Comparison of ENCODE assay signal across 28 mouse cellular contexts in the genomic region with DNA sequence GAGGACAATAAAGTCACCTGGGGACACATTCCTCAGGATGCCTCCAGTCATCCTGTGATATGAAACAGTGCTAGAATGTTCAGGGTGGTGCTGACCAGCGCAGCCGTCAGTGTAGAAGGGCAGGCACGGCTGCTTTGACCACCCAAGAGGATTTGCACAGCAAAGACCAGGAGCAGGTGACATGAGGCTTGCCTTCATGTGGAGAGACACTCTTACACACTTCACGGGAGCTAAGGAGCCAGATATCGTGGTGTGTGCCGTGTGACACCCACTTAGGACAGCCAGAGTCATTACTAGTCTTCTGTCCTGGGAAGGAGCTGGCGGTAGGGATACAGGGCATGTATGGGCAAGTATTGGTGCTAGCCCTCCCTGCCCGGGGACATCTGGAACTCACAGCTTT. TPM values are rescaled to one million over a fixed set of nuclear protein-coding genes. Genes with fewer than 3 reads are reported as not detected.
"Had no signal": no experiment of that assay in that cellular context is flagged by ENCODE, and none has a peak within 500 bp of the region (broad histone marks: within the 10 kb centered on the region; RNA-seq: fewer than 3 reads in every experiment).

No protein-coding gene starts in this region.

- H3K9ac ChIP-seq: forebrain, postnatal 0 days; heart, embryonic 12.5 days; hindbrain, embryonic 13.5 days; hindbrain, embryonic 15.5 days; kidney, embryonic 15.5 days; limb, embryonic 13.5 days; limb, embryonic 15.5 days had no signal

- H3K9me3 ChIP-seq: heart, embryonic 10.5 days; heart, embryonic 12.5 days; hindbrain, embryonic 13.5 days; hindbrain, embryonic 15.5 days; kidney, embryonic 15.5 days; limb, embryonic 13.5 days; limb, embryonic 15.5 days had no signal

- H3K4me1 ChIP-seq: heart, embryonic 10.5 days; hindbrain, embryonic 15.5 days; kidney, embryonic 15.5 days; limb, embryonic 15.5 days had no signal

- H3K27ac ChIP-seq: heart, embryonic 10.5 days; hindbrain, embryonic 13.5 days; hindbrain, embryonic 15.5 days; hindbrain, postnatal 0 days; kidney, embryonic 15.5 days; kidney, postnatal 0 days; limb, embryonic 13.5 days; limb, embryonic 15.5 days had no signal

- H3K36me3 ChIP-seq: heart, embryonic 10.5 days; heart, embryonic 12.5 days; hindbrain, embryonic 13.5 days; hindbrain, embryonic 15.5 days; kidney, embryonic 15.5 days; limb, embryonic 13.5 days; limb, embryonic 15.5 days had no signal

- H3K4me3 ChIP-seq: heart, embryonic 10.5 days; heart, embryonic 12.5 days; hindbrain, embryonic 13.5 days; hindbrain, embryonic 15.5 days; kidney, embryonic 15.5 days; limb, embryonic 13.5 days; limb, embryonic 15.5 days had no signal

- H3K27me3 ChIP-seq: heart, embryonic 12.5 days; hindbrain, embryonic 13.5 days; hindbrain, embryonic 15.5 days; kidney, embryonic 15.5 days; limb, embryonic 13.5 days; limb, embryonic 15.5 days had no signal

- H3K4me2 ChIP-seq: heart, embryonic 12.5 days; hindbrain, embryonic 13.5 days; hindbrain, embryonic 15.5 days; kidney, embryonic 15.5 days; limb, embryonic 13.5 days; limb, embryonic 15.5 days had no signal

- ATAC-seq: forebrain, postnatal 0 days; hindbrain, postnatal 0 days; intestine, embryonic 16.5 days had no signal

- DNase-seq: forebrain, postnatal 0 days; gastrocnemius, postnatal 14 days; gastrocnemius, postnatal 36 days; heart, adult 11 months; heart, postnatal 14 days; heart, postnatal 36 days; kidney, adult 11 months; kidney, adult 2 months; kidney, adult 9 months; kidney, postnatal 14 days; kidney, postnatal 36 days; layer of hippocampus, postnatal 36 days; left cerebral cortex, postnatal 4 days had no signal

RNA-seq across cellular contexts. Expression of gene Tmem179, which starts 53.6 kb away (rescaled TPM):
- total RNA-seq: gastrocnemius, adult 18-20 months; gastrocnemius, adult 8-10 months; gastrocnemius, postnatal 14 days; gastrocnemius, postnatal 36 days; heart, adult 8-10 months; heart, postnatal 14 days; heart, postnatal 36 days; hematopoietic stem cell, adult 5-6 weeks; liver, adult 2 months had no signal
- polyA plus RNA-seq: liver, adult 2 months had no signal
